9 mouse cellular contexts compared by ENCODE assay signal in the genomic region with DNA sequence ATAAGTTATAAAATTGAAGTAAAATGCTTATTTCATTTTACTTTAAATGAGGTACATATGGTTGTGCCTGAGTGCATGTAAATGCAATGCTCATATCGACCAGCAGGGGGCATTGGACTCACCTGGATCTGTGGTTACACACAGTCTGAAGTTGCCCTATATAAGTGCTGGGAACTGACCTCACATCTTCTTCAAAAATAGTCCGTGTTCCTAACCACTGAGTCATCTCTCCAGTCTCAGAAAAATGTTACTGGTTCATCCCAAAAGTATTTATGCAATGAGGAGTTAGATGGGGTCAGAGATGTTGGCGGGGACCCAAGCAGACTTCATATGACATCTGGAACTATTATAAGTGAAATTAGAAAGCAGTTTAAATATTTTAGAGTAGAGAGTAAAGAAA. TPM values are rescaled to one million over a fixed set of nuclear protein-coding genes. Genes with fewer than 3 reads are reported as not detected.
DNase-seq lines count a peak whose midpoint lies in the region; ATAC-seq and TF ChIP-seq lines count a peak whose summit lies in the region.
"Had no signal": no experiment of that assay in that cellular context is flagged by ENCODE, and none has a peak within 500 bp of the region (broad histone marks: within the 10 kb centered on the region; RNA-seq: fewer than 3 reads in every experiment).

No protein-coding gene starts in this region.

- H3K27ac ChIP-seq in midbrain, postnatal 0 days (ENCODE audit: low read depth, low read length), result no peak overlapping the region
- no peak overlapping the region for H3K27ac ChIP-seq in midbrain, embryonic 13.5 days
- no peak overlapping the region for H3K27ac ChIP-seq in liver, embryonic 14.5 days
- no peak overlapping the region for H3K27ac ChIP-seq in forebrain, embryonic 15.5 days (replicated peaks)

- H3K9me3 ChIP-seq in midbrain, postnatal 0 days (ENCODE audit: low read length), result no peaks in the 10 kb centered on the region
- no peaks in the 10 kb centered on the region for H3K9me3 ChIP-seq in midbrain, embryonic 13.5 days
- no peaks in the 10 kb centered on the region for H3K9me3 ChIP-seq in liver, embryonic 14.5 days (ENCODE audit: control insufficient read depth, low read length)
- no peaks in the 10 kb centered on the region for H3K9me3 ChIP-seq in forebrain, embryonic 15.5 days

- no peak for TF ChIP-seq EP300 in liver, embryonic 14.5 days (IDR thresholded peaks at IDR 0.05; ENCODE audit: low read depth)

- H3K4me2 ChIP-seq in midbrain, postnatal 0 days (ENCODE audit: low read depth, low read length, poor library complexity, severe bottlenecking), result no peak overlapping the region
- no peak overlapping the region for H3K4me2 ChIP-seq in midbrain, embryonic 13.5 days (replicated peaks)
- no peak overlapping the region for H3K4me2 ChIP-seq in liver, embryonic 14.5 days (ENCODE audit: low read depth)
- H3K4me2 ChIP-seq in forebrain, embryonic 15.5 days (replicated peaks), result no peak overlapping the region

- no peaks in the 10 kb centered on the region for H3K4me1 ChIP-seq in midbrain, postnatal 0 days (ENCODE audit: insufficient read depth, low read length)
- H3K4me1 ChIP-seq in midbrain, embryonic 13.5 days (replicated peaks), result no peaks in the 10 kb centered on the region
- no peaks in the 10 kb centered on the region; a peak in 1 of 4 replicates for H3K4me1 ChIP-seq in liver, embryonic 14.5 days (replicated peaks; ENCODE audit: control insufficient read depth in 2 of 2, insufficient read depth in 2 of 2, low read length in 1 of 2)
- 0 out of 2 replicates have a peak, but pooled peaks cover 5% of the 10 kb centered on the region for H3K4me1 ChIP-seq in forebrain, embryonic 15.5 days

- H3K36me3 ChIP-seq in midbrain, postnatal 0 days (ENCODE audit: insufficient read depth, low read length), result no peaks in the 10 kb centered on the region
- no peaks in the 10 kb centered on the region for H3K36me3 ChIP-seq in midbrain, embryonic 13.5 days
- H3K36me3 ChIP-seq in liver, embryonic 14.5 days (replicated peaks; ENCODE audit: control insufficient read depth, insufficient read depth, low read depth), result no peaks in the 10 kb centered on the region
- H3K36me3 ChIP-seq in forebrain, embryonic 15.5 days, result no peaks in the 10 kb centered on the region

- 51% methylated on average over 3 of the region's 3 CpGs for WGBS in midbrain, postnatal 0 days
- WGBS in midbrain, embryonic 13.5 days, result 54% methylated on average over 3 of the region's 3 CpGs
- 33% methylated on average over 3 of the region's 3 CpGs for WGBS in liver, embryonic 14.5 days (ENCODE audit: insufficient replicate concordance)
- WGBS in forebrain, embryonic 15.5 days, result 54% methylated on average over 3 of the region's 3 CpGs

- H3K27me3 ChIP-seq in midbrain, postnatal 0 days (ENCODE audit: insufficient read depth, low read length), result no peaks in the 10 kb centered on the region
- H3K27me3 ChIP-seq in midbrain, embryonic 13.5 days, result no peaks in the 10 kb centered on the region
- no peaks in the 10 kb centered on the region for H3K27me3 ChIP-seq in liver, embryonic 14.5 days (ENCODE audit: control insufficient read depth, insufficient read depth, low read length)
- H3K27me3 ChIP-seq in forebrain, embryonic 15.5 days, result no peaks in the 10 kb centered on the region

- no peak overlapping the region for H3K4me3 ChIP-seq in midbrain, postnatal 0 days (ENCODE audit: low read depth, low read length)
- H3K4me3 ChIP-seq in midbrain, embryonic 13.5 days (replicated peaks), result no peak overlapping the region
- no peak overlapping the region for H3K4me3 ChIP-seq in liver, embryonic 14.5 days (ENCODE audit: insufficient read depth in 1 of 2, low read depth in 2 of 2, low read length in 2 of 2)
- H3K4me3 ChIP-seq in forebrain, embryonic 15.5 days, result no peak overlapping the region
- H3K4me3 ChIP-seq: erythroblast, embryonic 14.5 days had no signal

- DNase-seq in midbrain, postnatal 0 days (ENCODE audit: low spot score), result no peak
- peak; percentile 27 for DNase-seq in adrenal gland, postnatal 10 days
- no peak for DNase-seq in liver, embryonic 14.5 days (ENCODE audit: low read depth in 3 of 3, low spot score in 3 of 3)
- DNase-seq in thymus, postnatal 14 days, result peak; percentile 71
- DNase-seq in yolk sac, embryonic 10.5 days (ENCODE audit: low spot score), result no peak
- no peak for DNase-seq in urinary bladder, postnatal 25 days (ENCODE audit: low spot score)

- TF ChIP-seq CTCF in midbrain, postnatal 0 days (IDR thresholded peaks at IDR 0.05), result peak; percentile 37
- peak; percentile 85 for TF ChIP-seq CTCF in liver, embryonic 14.5 days (IDR thresholded peaks at IDR 0.05; ENCODE audit: low read depth)

- no peak overlapping the region for H3K9ac ChIP-seq in midbrain, postnatal 0 days (replicated peaks; ENCODE audit: low read length, poor library complexity, severe bottlenecking)
- no peak overlapping the region for H3K9ac ChIP-seq in midbrain, embryonic 13.5 days (replicated peaks)
- H3K9ac ChIP-seq in liver, embryonic 14.5 days (replicated peaks), result no peak overlapping the region
- H3K9ac ChIP-seq in forebrain, embryonic 15.5 days (replicated peaks), result no peak overlapping the region

- ATAC-seq in midbrain, postnatal 0 days (ENCODE audit: low FRiP score), result no peak
- ATAC-seq in midbrain, embryonic 13.5 days, result no peak
- no peak for ATAC-seq in liver, embryonic 14.5 days (ENCODE audit: insufficient read depth)
- no peak for ATAC-seq in forebrain, embryonic 15.5 days (replicated peaks)

RNA-seq across cellular contexts. Expression of gene Otud1, which starts 25.4 kb away (rescaled TPM):
- 6.4 and 9.4 TPM in 2 replicates for total RNA-seq in midbrain, postnatal 0 days (2014; rRNA removed)
- polyA plus RNA-seq in midbrain, postnatal 0 days (2015; fragmentation: Nextera tagmentation; extraction: Ambion mirVana), result 1.7 and 2.0 TPM in 2 replicates
- polyA plus RNA-seq in midbrain, embryonic 13.5 days (2015; fragmentation: Nextera tagmentation; extraction: Ambion mirVana), result 0.82 and 0.92 TPM in 2 replicates
- total RNA-seq in adrenal gland, postnatal 10 days (2021), result 10 to 100 TPM in 1 of 2 experiments, 1 to 10 TPM in 1; 9.4 to 10.6 TPM
- 0.47 and 0.65 TPM in 2 replicates for polyA plus RNA-seq in liver, embryonic 14.5 days (2012; rRNA removed)
- 0.44 and 1.0 TPM in 2 replicates for polyA plus RNA-seq in liver, embryonic 14.5 days (2014; fragmentation: Nextera tagmentation; extraction: Ambion mirVana)
- polyA plus RNA-seq in forebrain, embryonic 15.5 days (2015; fragmentation: Nextera tagmentation; extraction: Ambion mirVana), result 1.8 and 1.9 TPM in 2 replicates

Comparison
In these comparisons a context has a peak if more than half of its experiments do, and no peak if none do; other contexts are left out.
1. DNase-seq: peak in adrenal gland, postnatal 10 days (single experiment) and thymus, postnatal 14 days (single experiment); none in midbrain, postnatal 0 days (single experiment), liver, embryonic 14.5 days (0 of 3), yolk sac, embryonic 10.5 days (single experiment) and urinary bladder, postnatal 25 days (single experiment).